Mouse (Mus musculus) liver, embryonic 15.5 days (tissue): ENCODE data around the gene Hbb-bt. TPM values are rescaled to one million over a fixed set of nuclear protein-coding genes. Genes with fewer than 3 reads are reported as not detected.
"Not testable (repeated sequence)": the region's sequence is repeated elsewhere in the genome, so short reads cannot be mapped to it uniquely, and the experiment has no call there.

Experiments used
- ATAC-seq: fragments of 200-750 bp; cut with Nextera tagmentation; 2 replicates; pipeline ENCODE4 v1.8.0; 2017; ENCODE audit warnings: moderate number of reproducible peaks, mild to moderate bottlenecking, moderate library complexity; ENCODE audit not compliant: insufficient read depth
- H3K27ac ChIP-seq: fragments of 300-500 bp; sonication (generic); replicated peaks from 2 replicates; pipeline ENCODE4 v1.5.1; 2015; ENCODE audit warnings: mild to moderate bottlenecking, inconsistent platforms
- H3K27me3 ChIP-seq: fragments of 300-500 bp; sonication (generic); 2 replicates; pipeline ENCODE4 v1.6.1; 2015; ENCODE audit warnings: mild to moderate bottlenecking, inconsistent platforms
- H3K36me3 ChIP-seq: fragments of 300-500 bp; sonication (generic); replicated peaks from 2 replicates; pipeline ENCODE4 v1.6.1; 2015; ENCODE audit warnings: moderate library complexity, mild to moderate bottlenecking, inconsistent platforms
- H3K4me1 ChIP-seq: fragments of 300-500 bp; sonication (generic); replicated peaks from 2 replicates; pipeline ENCODE4 v1.6.1; 2015; ENCODE audit warnings: inconsistent platforms
- H3K4me2 ChIP-seq: fragments of 300-500 bp; sonication (generic); 2 replicates; pipeline ENCODE4 v1.6.1; 2015; ENCODE audit warnings: moderate library complexity, mild to moderate bottlenecking, inconsistent platforms
- H3K4me3 ChIP-seq: fragments of 300-500 bp; sonication (generic); replicated peaks from 2 replicates; pipeline ENCODE4 v1.5.1; 2015; ENCODE audit warnings: mild to moderate bottlenecking, inconsistent platforms
- H3K9ac ChIP-seq: fragments of 300-500 bp; sonication (generic); 2 replicates; pipeline ENCODE4 v1.6.1; 2015; ENCODE audit warnings: moderate library complexity, mild to moderate bottlenecking, inconsistent platforms
- H3K9me3 ChIP-seq: fragments of 300-500 bp; sonication (generic); replicated peaks from 2 replicates; pipeline ENCODE4 v1.6.1; 2016; ENCODE audit warnings: inconsistent platforms
- whole genome bisulfite sequencing: fragments of 180-500 bp; shearing (Covaris S2); methylation state at CpG from one replicate; pipeline ENCODE4 v1.1.7; 2015; ENCODE audit warnings: mixed read lengths; ENCODE audit not compliant: insufficient replicate concordance; 5-methylcytosine and 5-hydroxymethylcytosine counted together
- polyA plus RNA-seq: library from polyadenylated mRNA; unstranded; fragments of >200 nt; fragmentation: Nextera tagmentation; extraction: Ambion mirVana; gene quantifications from 2 replicates; pipeline ENCODE4 v1.2.1, GENCODE M21; 2015

The Hbb-bt gene
- polyA plus RNA-seq, 1 experiment from 2014 or later: 52,773 TPM

- Histone ChIP-seq H3K4me3 (peak overlapping the region; percentile 50), H3K9me3 (no peaks in the 10 kb centered on the region), H3K4me2 (peak overlapping the region; percentile 64), H3K27me3 (no peaks in the 10 kb centered on the region), H3K4me1 (peaks cover 31% of the 10 kb centered on the region), H3K27ac (peak overlapping the region; percentile 98), H3K36me3 (no peaks in the 10 kb centered on the region), H3K9ac (peak overlapping the region; percentile 54)
- WGBS: 13% methylated on average over 5 of the region's 5 CpGs
- ATAC-seq: no peak
These were observed 4.6 kb downstream of the Hbb-bt start for GRCm38 (mm10) chr7:103808971-103809800.

- Histone ChIP-seq H3K9ac (peak overlapping the region; percentile 47), H3K27ac (peak overlapping the region; percentile 93), H3K4me1 (peaks cover 31% of the 10 kb centered on the region), H3K4me2 (peak overlapping the region; percentile 43), H3K4me3 (peak overlapping the region; percentile 5; the same call in 1 of the 2 replicates)
- not testable (repeated sequence) for H3K36me3 ChIP-seq, ATAC-seq, H3K27me3 ChIP-seq, H3K9me3 ChIP-seq
- 42% methylated on average over 2 of the region's 2 CpGs for WGBS
These were observed 5.7 kb downstream of the Hbb-bt start for GRCm38 (mm10) chr7:103808120-103808519.

GRCm38 (mm10) chr7:103806856-103807255 lies 6.9 kb downstream of the Hbb-bt start:
- Histone ChIP-seq H3K4me1 (peaks cover 31% of the 10 kb centered on the region), H3K27ac (peak overlapping the region; percentile 79), H3K9me3 (no peaks in the 10 kb centered on the region), H3K4me2 (0 out of 2 replicates have a peak overlapping the region, but pooled peaks have one; percentile 6), H3K36me3 (no peaks in the 10 kb centered on the region), H3K27me3 (no peaks in the 10 kb centered on the region), H3K4me3 (no peak overlapping the region), H3K9ac (no peak overlapping the region)
- ATAC-seq: no peak
- WGBS: 41% methylated on average over 1 of the region's 1 CpGs

GRCm38 (mm10) chr7:103792669-103793388 lies 21.0 kb downstream of the Hbb-bt start:
- no peaks in the 10 kb centered on the region for H3K9me3 ChIP-seq
- peak overlapping the region; percentile 45; the same call in 1 of the 2 replicates for H3K27ac ChIP-seq
- no peaks in the 10 kb centered on the region for H3K36me3 ChIP-seq
- H3K9ac ChIP-seq: no peak overlapping the region
- WGBS: 5% methylated on average over 4 of the region's 4 CpGs
- ATAC-seq: peak; percentile 91
- no peaks in the 10 kb centered on the region for H3K27me3 ChIP-seq
- H3K4me1 ChIP-seq: peaks cover 6% of the 10 kb centered on the region
- H3K4me2 ChIP-seq: no peak overlapping the region
- no peak overlapping the region for H3K4me3 ChIP-seq

- Histone ChIP-seq H3K4me2 (no peak within 1 kb of the TSS), H3K4me1 (peaks cover 6% of the 10 kb centered on the region), H3K36me3 (no peaks in the 10 kb centered on the region), H3K4me3 (no peak within 1 kb of the TSS), H3K9me3 (no peaks in the 10 kb centered on the region), H3K27ac (peak within 1 kb of the TSS; percentile 45; the same call in 1 of the 2 replicates), H3K27me3 (0 out of 2 replicates have a peak, but pooled peaks cover 3% of the 10 kb centered on the region), H3K9ac (no peak within 1 kb of the TSS)
- WGBS: 62% methylated on average over 3 of the region's 3 CpGs
- no peak for ATAC-seq
These were observed 22.1 kb downstream of the Hbb-bt start, which contains the start of gene Olfr67 for GRCm38 (mm10) chr7:103791721-103792120. Gene Olfr67 (minus strand): TSS chr7:103791821.

- no peak within 1 kb of the TSS for H3K9ac ChIP-seq
- H3K9me3 ChIP-seq: no peaks in the 10 kb centered on the region
- H3K4me1 ChIP-seq: 0 out of 2 replicates have a peak, but pooled peaks cover 2% of the 10 kb centered on the region
- H3K4me3 ChIP-seq: no peak within 1 kb of the TSS
- ATAC-seq: no peak
- WGBS: 72% methylated on average over 3 of the region's 3 CpGs
- H3K27me3 ChIP-seq: no peaks in the 10 kb centered on the region
- no peak within 1 kb of the TSS for H3K4me2 ChIP-seq
- no peak within 1 kb of the TSS for H3K27ac ChIP-seq
- H3K36me3 ChIP-seq: no peaks in the 10 kb centered on the region
These were observed 34.2 kb downstream of the Hbb-bt start, which contains the start of gene Olfr68 for GRCm38 (mm10) chr7:103779598-103779997. Gene Olfr68 (minus strand): TSS chr7:103779698.

GRCm38 (mm10) chr7:103777652-103778051 lies 36.1 kb downstream of the Hbb-bt start:
- not testable (repeated sequence) for H3K27ac ChIP-seq, H3K4me1 ChIP-seq, H3K9ac ChIP-seq, H3K4me3 ChIP-seq, H3K4me2 ChIP-seq, H3K36me3 ChIP-seq, H3K27me3 ChIP-seq, H3K9me3 ChIP-seq
- ATAC-seq: peak; percentile 89
- WGBS: 37% methylated on average over 4 of the region's 4 CpGs

- Histone ChIP-seq H3K27me3 (no peaks in the 10 kb centered on the region), H3K4me1 (no peaks in the 10 kb centered on the region), H3K36me3 (no peaks in the 10 kb centered on the region), H3K4me3 (no peak within 1 kb of the TSS), H3K27ac (no peak within 1 kb of the TSS), H3K9ac (no peak within 1 kb of the TSS), H3K4me2 (no peak within 1 kb of the TSS), H3K9me3 (no peaks in the 10 kb centered on the region)
- no peak for ATAC-seq
- 57% methylated on average over 2 of the region's 2 CpGs for WGBS
These were observed 42.3 kb downstream of the Hbb-bt start, which contains the start of gene Olfr69 for GRCm38 (mm10) chr7:103771494-103771893. Gene Olfr69 (minus strand): TSS chr7:103771594.

- not testable (repeated sequence) for H3K9me3 ChIP-seq, H3K27me3 ChIP-seq, H3K4me2 ChIP-seq, H3K9ac ChIP-seq, H3K27ac ChIP-seq, H3K4me1 ChIP-seq, H3K4me3 ChIP-seq, H3K36me3 ChIP-seq
- peak; percentile 68 for ATAC-seq
- 38% methylated on average over 6 of the region's 6 CpGs for WGBS
These were observed 46.1 kb downstream of the Hbb-bt start for GRCm38 (mm10) chr7:103767687-103768086.
